Mouse (Mus musculus): ENCODE measurements around the gene Rmdn2.

The Rmdn2 gene

DNA sequence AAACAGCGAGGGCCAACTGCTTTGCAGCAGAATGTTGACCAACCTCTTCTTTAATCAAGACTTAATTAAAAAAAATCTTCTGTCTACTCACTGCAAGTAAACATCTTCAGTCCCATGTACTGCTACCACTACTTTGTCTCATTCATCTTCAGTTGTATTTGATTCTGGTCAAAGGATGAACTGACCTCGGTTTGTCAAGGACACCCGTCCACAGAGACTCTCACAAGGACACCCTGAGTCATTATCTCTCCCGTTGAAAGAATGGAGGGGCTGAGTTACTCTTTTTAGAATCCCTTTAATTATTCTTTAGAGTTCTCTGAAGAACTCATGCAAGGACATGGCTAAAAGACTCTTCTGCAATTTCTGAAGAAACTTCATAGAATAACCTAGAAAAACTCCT is at the start of gene Rmdn2:
Gene Rmdn2 (plus strand): TSS at position 319 of the 400 bp plus-strand sequence.
- DNase-seq: no peak

DNA sequence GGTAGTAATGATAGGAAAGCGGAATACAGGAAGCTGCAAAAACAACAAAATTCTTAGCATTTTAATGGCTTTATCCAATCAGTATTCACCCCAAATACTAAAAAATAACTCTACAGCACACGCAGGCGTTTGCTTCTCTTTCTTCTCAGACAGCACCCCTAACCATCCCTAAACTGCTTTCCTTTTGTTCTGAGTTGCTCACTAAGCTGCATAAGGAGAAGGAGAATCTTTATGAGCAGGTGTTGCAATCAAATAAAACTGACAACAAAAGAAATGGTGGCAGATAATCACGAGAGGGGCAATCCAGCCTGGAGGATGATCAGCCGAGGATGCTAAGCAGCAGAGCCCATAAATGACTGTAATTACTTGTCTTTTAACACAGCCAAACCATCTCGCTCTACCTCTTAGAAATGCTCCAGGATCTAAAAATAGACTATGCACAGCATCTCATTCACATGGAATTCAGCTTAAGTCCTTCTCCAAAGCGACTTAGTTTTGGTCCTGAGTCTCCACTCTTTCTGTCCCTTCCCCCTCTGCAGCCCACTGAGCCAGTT is 48.5 kb upstream of the Rmdn2 start:
- no peak for DNase-seq

DNA sequence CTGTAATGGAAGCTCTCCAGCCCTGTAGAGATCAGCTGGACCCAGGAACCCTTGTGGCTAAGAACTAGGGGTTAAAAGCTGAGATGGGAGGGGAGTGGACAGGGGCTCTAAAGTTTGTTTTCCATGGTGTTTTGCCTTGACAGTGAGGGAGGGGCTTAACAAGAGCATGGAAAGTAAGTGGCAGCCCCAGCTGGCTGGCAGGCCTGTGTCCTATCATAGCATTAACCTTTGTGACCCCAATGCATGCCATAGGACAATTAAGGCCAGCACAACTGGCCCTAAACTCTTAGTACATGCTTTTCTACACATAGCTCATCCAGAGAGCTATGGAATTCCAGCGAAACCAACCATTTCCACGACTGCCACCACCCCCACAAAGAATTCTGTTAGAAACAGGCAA is 47.9 kb upstream of the Rmdn2 start:
- DNase-seq: peak; percentile 45

- DNase-seq: peak; percentile 33
These were observed 46.3 kb upstream of the Rmdn2 start for GRCm38 (mm10) chr17:79565241-79565961.

DNA sequence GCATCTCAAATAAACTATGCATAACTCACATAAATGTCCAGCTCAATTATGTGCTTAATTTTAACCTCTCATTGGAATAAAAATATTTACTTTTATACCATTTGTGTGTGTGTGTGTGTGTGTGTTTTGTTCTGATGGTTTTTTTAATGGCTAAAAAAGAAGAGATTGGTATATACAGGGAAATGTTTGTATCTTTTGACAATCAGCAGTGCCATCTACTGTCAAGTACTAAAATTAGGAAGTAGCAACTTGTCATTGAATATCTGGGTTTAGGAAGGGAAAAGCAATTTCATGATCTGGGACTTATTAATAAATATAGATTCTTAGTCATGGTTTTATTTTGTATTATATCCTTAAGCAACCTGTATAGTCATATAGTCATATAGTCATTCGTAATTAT is 43.3 kb upstream of the Rmdn2 start:
- DNase-seq: no peak

GRCm38 (mm10) chr17:79578328-79578727 is 33.3 kb upstream of the Rmdn2 start:
- no peak for DNase-seq

DNA sequence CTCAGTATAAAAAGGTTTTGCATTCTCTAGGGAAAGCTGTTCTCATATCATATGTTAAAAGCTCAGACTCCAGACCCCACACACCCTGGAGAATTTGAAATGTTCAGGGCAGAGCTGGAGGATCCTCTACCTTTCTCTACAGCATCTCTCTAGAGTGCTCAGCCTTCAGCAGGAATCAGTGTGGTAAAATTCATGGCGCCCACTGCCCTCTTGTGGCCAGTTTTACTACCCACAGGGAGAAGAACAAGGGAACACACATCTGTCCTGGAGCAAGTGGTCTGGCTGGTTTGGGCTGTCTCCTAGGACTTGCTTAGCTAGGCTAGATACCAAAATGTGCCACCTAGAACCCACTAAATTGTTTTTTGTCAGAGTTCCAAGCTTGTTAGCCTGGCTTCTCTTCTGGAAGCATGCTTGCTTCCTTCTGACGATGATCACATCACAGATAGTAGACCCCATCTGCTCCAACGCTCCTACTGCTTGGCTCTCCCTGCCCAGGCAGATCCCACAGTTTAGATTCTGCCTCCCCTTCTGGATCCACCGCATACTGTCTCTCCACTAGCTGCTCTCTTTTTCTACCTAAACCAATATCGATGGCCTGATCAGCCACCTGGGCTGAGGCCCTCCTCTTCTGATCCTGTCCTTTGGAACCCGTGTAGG is 31.3 kb upstream of the Rmdn2 start:
- peak; percentile 83 for DNase-seq

DNA sequence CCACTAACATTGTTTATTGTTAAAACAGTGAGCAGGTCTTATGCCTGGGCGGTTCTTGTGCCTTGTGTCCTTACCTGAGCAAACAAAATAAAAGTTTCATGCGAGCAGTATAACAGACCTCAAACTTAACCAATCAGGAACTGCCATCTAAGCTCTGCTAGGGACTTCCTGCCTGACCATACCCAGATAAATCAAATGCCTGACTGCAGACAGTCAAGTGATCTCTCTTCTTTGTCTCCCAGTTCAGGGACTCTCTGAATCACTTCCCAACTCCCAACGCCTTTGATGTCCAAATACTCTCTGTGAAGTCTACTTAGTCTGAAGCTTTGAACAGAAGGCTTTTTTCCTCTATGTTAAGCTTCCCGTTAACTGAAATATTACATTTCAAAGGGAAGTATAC is 28.2 kb upstream of the Rmdn2 start:
- no peak for DNase-seq

GRCm38 (mm10) chr17:79584246-79584800 is 27.3 kb upstream of the Rmdn2 start:
- DNase-seq: no peak

DNA sequence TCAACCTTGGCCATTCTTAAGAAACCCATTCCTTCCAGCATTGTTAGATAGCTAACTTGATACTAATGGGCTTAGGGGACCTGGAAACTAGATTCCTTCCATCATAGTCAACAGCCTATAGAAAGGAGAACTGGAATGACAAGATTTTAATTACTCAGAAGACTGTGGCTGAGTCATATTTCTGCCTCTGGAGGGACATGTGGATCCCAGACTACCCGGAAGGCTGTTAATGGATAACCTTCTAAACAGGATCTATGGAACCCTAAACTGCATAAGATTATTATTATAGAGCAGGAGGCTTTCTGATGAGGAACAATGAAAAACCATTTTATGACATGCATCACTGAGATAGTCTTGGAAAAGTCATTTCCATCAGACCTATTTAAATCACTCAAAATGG is 21.8 kb upstream of the Rmdn2 start:
- no peak for DNase-seq

GRCm38 (mm10) chr17:79595996-79596395 is 15.7 kb upstream of the Rmdn2 start:
- DNase-seq: no peak

DNA sequence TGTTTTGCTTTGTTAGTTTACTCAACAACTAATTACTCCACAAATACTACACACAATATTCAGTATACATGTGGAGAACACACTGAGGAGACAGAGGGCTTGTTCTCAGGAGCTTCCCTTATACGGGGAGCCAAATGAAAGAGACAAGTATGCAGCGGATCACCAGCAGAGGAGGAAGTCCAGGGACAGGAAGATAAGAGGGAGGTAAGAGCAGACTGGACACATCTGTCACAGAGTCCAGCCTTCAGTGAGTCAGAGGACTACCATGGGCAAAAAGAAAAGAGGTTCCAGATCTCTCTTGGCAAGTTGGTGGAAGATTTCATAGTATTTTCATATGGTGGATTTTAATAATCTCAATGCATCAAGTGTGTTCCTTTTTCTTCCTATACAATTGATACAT is 13.5 kb upstream of the Rmdn2 start:
- no peak for DNase-seq

GRCm38 (mm10) chr17:79598596-79599577 is 12.8 kb upstream of the Rmdn2 start:
- DNase-seq: peak; percentile 38

GRCm38 (mm10) chr17:79600108-79600507 is 11.6 kb upstream of the Rmdn2 start:
- no peak for DNase-seq

DNA sequence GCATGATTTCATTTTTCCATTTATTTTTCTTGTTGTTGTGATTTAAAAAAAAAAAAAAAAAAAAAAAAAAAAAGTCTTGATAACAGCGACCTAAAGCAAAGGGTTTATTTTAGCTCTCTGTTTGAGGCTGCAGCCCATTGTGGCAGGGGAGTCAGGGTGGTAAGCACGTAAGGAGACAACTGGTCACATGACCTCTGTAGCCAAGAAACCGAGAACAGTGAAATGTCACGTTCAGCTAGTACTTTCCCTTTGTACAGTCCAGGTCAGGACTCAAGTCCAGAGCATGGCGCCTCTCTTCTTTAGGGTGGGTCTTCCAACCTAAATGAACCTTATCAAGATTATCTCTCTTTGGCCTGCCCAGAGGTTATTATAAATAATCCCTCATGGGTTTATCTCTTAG is 9.3 kb upstream of the Rmdn2 start:
- DNase-seq: no peak

GRCm38 (mm10) chr17:79603427-79603826 is 8.2 kb upstream of the Rmdn2 start:
- DNase-seq: no peak

- DNase-seq: no peak
These were observed 5.9 kb upstream of the Rmdn2 start for GRCm38 (mm10) chr17:79605794-79606193.

DNA sequence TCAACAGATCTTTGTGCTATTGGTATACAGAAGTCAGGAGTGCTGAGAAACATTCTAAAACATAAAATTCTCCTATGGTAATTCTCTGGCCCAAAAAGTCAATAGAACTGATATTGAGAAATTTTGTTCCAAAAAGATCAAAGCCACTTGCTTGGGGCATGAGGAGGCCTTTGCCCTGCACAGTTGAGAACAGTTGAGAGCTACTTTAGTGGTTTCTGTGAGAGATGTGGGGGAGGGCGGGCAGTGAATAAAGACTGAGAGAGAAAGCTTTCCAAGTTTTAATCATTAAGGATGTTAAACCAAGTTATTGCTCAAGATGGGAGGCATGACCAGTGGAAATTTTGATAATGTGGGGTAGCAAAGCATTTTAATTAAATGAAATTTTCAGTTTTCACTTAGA is 2.0 kb upstream of the Rmdn2 start:
- DNase-seq: no peak

- no peak for DNase-seq
These were observed 1.4 kb upstream of the Rmdn2 start for GRCm38 (mm10) chr17:79610163-79610755.

GRCm38 (mm10) chr17:79614691-79615588 is 3.3 kb downstream of the Rmdn2 start:
- DNase-seq: peak; percentile 85

DNA sequence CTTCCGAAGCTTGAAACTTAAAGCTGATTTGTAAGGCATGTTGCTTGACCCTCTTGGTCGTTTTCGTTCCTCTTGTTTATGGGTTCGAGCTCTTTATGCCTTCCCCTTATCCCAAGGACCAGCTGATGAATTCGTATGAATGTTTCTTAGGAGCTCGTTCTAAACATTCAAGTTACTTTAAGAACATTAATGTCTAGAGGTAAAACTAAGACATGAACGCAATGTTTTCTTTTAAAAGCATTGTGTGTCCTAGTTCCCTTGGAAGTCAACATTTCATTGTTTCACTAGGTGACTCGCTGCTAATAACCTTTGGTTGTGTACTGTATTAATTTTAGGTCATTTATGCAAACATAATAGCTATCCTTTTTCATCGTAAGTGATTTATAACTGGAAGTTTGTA is 4.2 kb downstream of the Rmdn2 start:
- DNase-seq: peak; percentile 4
